Mouse (Mus musculus) midbrain, embryonic 13.5 days (tissue): ENCODE results near the gene Fxn. TPM values are rescaled to one million over a fixed set of nuclear protein-coding genes. Genes with fewer than 3 reads are reported as not detected.
A peak's percentile ranks its signal among the peaks of the same experiment; 100 is the strongest.

Experiments
- ATAC-seq: fragments of 200-750 bp; cut with Nextera tagmentation; 2 replicates; pipeline ENCODE4 v1.8.0; 2017; ENCODE audit warnings: mild to moderate bottlenecking, moderate TSS enrichment, moderate library complexity
- H3K27ac ChIP-seq: fragments of 300-500 bp; sonication (generic); 2 replicates; pipeline ENCODE4 v1.5.1; 2015; ENCODE audit warnings: inconsistent platforms, mild to moderate bottlenecking, moderate library complexity
- H3K27me3 ChIP-seq: fragments of 300-500 bp; sonication (generic); 2 replicates; pipeline ENCODE4 v1.6.1; 2015; ENCODE audit warnings: mild to moderate bottlenecking, inconsistent platforms
- H3K36me3 ChIP-seq: fragments of 300-500 bp; sonication (generic); 2 replicates; pipeline ENCODE4 v1.6.1; 2015; ENCODE audit warnings: mild to moderate bottlenecking, inconsistent platforms
- H3K4me1 ChIP-seq: fragments of 300-500 bp; sonication (generic); replicated peaks from 2 replicates; pipeline ENCODE4 v1.6.1; 2015; ENCODE audit warnings: inconsistent platforms
- H3K4me2 ChIP-seq: fragments of 300-500 bp; sonication (generic); replicated peaks from 2 replicates; pipeline ENCODE4 v1.6.1; 2015; ENCODE audit warnings: moderate library complexity, mild to moderate bottlenecking, inconsistent platforms
- H3K4me3 ChIP-seq: fragments of 300-500 bp; sonication (generic); replicated peaks from 2 replicates; pipeline ENCODE4 v1.5.1; 2015; ENCODE audit warnings: mild to moderate bottlenecking, inconsistent platforms
- H3K9ac ChIP-seq: fragments of 300-500 bp; sonication (generic); replicated peaks from 2 replicates; pipeline ENCODE4 v1.6.1; 2015; ENCODE audit warnings: mild to moderate bottlenecking, inconsistent platforms
- H3K9me3 ChIP-seq: fragments of 300-500 bp; sonication (generic); 2 replicates; pipeline ENCODE4 v1.6.1; 2016; ENCODE audit warnings: mild to moderate bottlenecking, inconsistent platforms
- WGBS: fragments of 180-500 bp; shearing (Covaris S2); methylation state at CpG from one replicate; pipeline ENCODE4 v1.1.7; 2015; 5-methylcytosine and 5-hydroxymethylcytosine counted together
- polyA plus RNA-seq: library from polyadenylated mRNA; unstranded; fragments of >200 nt; fragmentation: Nextera tagmentation; extraction: Ambion mirVana; gene quantifications from 2 replicates; pipeline ENCODE4 v1.2.1, GENCODE M21; 2015

Fxn gene
- polyA plus RNA-seq, 1 experiment from 2014 or later: 40.1 TPM

GRCm38 (mm10) chr19:24315234-24315633 lies 34.8 kb upstream of the Fxn start:
- Histone ChIP-seq H3K4me3 (no peak overlapping the region), H3K27me3 (peaks cover 13% of the 10 kb centered on the region; the same call in 1 of the 2 replicates), H3K4me1 (peaks cover 23% of the 10 kb centered on the region), H3K9ac (no peak overlapping the region), H3K4me2 (no peak overlapping the region), H3K27ac (no peak overlapping the region), H3K36me3 (no peaks in the 10 kb centered on the region), H3K9me3 (no peaks in the 10 kb centered on the region)
- no peak for ATAC-seq
- WGBS: 89% methylated on average over 4 of the region's 4 CpGs

DNA sequence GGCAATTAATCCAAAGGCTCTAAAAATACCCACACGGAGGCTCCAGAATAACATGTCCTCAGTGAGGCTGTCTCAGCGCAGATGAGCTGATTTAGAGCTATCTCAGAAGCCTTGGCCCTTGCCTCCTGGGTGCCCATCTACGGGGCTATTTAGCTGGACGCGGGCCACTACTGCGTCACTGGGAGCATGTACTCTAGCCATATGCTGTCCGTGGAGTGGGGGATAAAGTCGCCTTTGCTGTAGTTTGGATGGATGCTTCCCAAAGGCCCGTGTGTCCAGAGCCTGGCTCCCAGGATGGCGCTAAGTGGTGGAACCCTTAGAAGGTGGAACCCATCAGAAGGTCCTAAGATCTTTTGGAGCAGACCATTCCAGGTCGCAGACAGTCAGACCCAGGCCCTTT lies 34.3 kb upstream of the Fxn start:
- Histone ChIP-seq H3K9me3 (no peaks in the 10 kb centered on the region), H3K9ac (no peak overlapping the region), H3K4me1 (peaks cover 23% of the 10 kb centered on the region), H3K36me3 (no peaks in the 10 kb centered on the region), H3K4me2 (no peak overlapping the region), H3K4me3 (no peak overlapping the region), H3K27me3 (peaks cover 13% of the 10 kb centered on the region; the same call in 1 of the 2 replicates), H3K27ac (no peak overlapping the region)
- 95% methylated on average over 11 of the region's 11 CpGs for WGBS
- no peak for ATAC-seq

GRCm38 (mm10) chr19:24312556-24313342 lies 32.3 kb upstream of the Fxn start:
- H3K4me3 ChIP-seq: no peak overlapping the region
- 0 out of 2 replicates have a peak overlapping the region, but pooled peaks have one; percentile 4 for H3K27ac ChIP-seq
- no peaks in the 10 kb centered on the region for H3K9me3 ChIP-seq
- ATAC-seq: peak; percentile 81
- H3K4me2 ChIP-seq: no peak overlapping the region
- peaks cover 13% of the 10 kb centered on the region; the same call in 1 of the 2 replicates for H3K27me3 ChIP-seq
- 21% methylated on average over 12 of the region's 12 CpGs for WGBS
- no peak overlapping the region for H3K9ac ChIP-seq
- H3K4me1 ChIP-seq: peaks cover 30% of the 10 kb centered on the region
- no peaks in the 10 kb centered on the region for H3K36me3 ChIP-seq

DNA sequence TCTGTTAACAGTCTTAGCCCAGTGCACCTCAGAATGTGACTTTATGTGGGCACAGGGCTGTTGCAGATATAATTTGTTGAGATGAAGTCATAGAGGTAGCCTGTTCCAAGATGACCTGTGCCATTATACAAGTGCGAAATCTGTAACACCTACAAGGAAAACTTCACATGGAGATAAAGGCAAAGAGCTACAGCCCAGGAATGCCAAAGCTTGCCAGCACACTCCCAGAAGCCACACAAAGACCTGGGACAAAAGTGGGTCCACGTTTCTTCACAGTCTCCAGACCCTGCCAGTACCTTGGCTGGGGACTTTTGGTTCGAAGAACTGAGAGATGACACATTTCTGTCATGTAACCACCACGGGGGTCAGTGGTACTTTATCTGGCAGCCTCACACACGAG lies 31.6 kb upstream of the Fxn start:
- Histone ChIP-seq H3K9me3 (no peaks in the 10 kb centered on the region), H3K36me3 (no peaks in the 10 kb centered on the region), H3K4me3 (no peak overlapping the region), H3K4me2 (no peak overlapping the region), H3K9ac (no peak overlapping the region), H3K27ac (no peak overlapping the region), H3K4me1 (peaks cover 31% of the 10 kb centered on the region), H3K27me3 (peaks cover 13% of the 10 kb centered on the region; the same call in 1 of the 2 replicates)
- ATAC-seq: no peak
- whole genome bisulfite sequencing: 88% methylated on average over 5 of the region's 5 CpGs

GRCm38 (mm10) chr19:24308305-24308705 lies 27.9 kb upstream of the Fxn start:
- H3K27me3 ChIP-seq: peaks cover 19% of the 10 kb centered on the region; the same call in 1 of the 2 replicates
- 4% methylated on average over 5 of the region's 5 CpGs for WGBS
- peak overlapping the region; percentile 41; the same call in 1 of the 2 replicates for H3K27ac ChIP-seq
- no peaks in the 10 kb centered on the region for H3K36me3 ChIP-seq
- no peak overlapping the region for H3K4me2 ChIP-seq
- H3K4me3 ChIP-seq: no peak overlapping the region
- ATAC-seq: peak; percentile 58; the same call in 1 of the 2 replicates
- H3K9ac ChIP-seq: no peak overlapping the region
- peaks cover 18% of the 10 kb centered on the region for H3K4me1 ChIP-seq
- no peaks in the 10 kb centered on the region for H3K9me3 ChIP-seq

- WGBS: 69% methylated on average over 13 of the region's 13 CpGs
- Histone ChIP-seq H3K9ac (no peak overlapping the region), H3K4me2 (no peak overlapping the region), H3K27ac (no peak overlapping the region), H3K36me3 (no peaks in the 10 kb centered on the region), H3K4me1 (peaks cover 12% of the 10 kb centered on the region), H3K4me3 (no peak overlapping the region), H3K27me3 (peaks cover 21% of the 10 kb centered on the region; the same call in 1 of the 2 replicates), H3K9me3 (no peaks in the 10 kb centered on the region)
- no peak for ATAC-seq
These were observed 27.1 kb upstream of the Fxn start for GRCm38 (mm10) chr19:24307271-24308221.

DNA sequence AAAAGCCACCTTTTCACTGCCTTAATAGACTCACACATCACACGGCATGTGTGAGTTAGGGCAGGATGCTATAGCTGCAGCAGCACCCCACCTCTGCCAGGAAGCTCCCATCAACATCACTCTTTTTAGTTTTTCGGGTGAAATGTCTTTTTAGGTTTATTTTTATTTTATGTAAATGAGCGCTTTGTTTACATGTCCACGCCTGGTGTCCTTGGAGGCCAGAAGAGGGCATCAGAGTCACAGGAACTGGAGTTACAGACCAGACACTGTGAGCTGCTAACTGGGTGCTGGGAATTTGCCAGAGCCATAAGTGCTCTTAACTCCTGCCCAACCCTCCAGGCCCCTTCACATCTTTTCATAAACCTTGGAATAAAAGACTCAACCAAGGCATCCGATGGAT lies 25.9 kb upstream of the Fxn start:
- ATAC-seq: no peak
- peaks cover 23% of the 10 kb centered on the region for H3K4me1 ChIP-seq
- peaks cover 15% of the 10 kb centered on the region; the same call in 1 of the 2 replicates for H3K27me3 ChIP-seq
- 95% methylated on average over 5 of the region's 5 CpGs for whole genome bisulfite sequencing
- no peaks in the 10 kb centered on the region for H3K36me3 ChIP-seq
- H3K4me2 ChIP-seq: no peak overlapping the region
- no peak overlapping the region for H3K4me3 ChIP-seq
- H3K27ac ChIP-seq: no peak overlapping the region
- H3K9me3 ChIP-seq: no peaks in the 10 kb centered on the region
- no peak overlapping the region for H3K9ac ChIP-seq

DNA sequence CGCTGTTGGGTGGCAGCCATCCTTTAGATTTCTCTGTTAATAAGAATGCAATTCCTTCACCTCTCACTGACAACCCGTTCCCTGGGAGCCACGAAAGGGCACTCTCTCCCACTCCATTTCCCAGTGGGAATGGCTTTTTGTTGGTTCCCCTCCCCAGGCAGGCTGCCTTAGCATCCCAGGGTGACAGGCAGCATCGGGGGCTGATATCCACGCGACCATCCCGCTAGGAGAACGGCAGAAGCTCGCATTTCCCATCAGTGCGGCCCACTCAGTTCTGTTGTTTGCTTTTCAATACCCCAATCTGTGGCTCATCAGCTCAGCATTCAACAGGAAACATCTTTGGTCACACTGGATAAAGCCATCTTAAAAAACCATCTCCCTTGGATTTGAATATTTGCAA lies 21.8 kb upstream of the Fxn start:
- Histone ChIP-seq H3K4me1 (peaks cover 15% of the 10 kb centered on the region), H3K27ac (no peak overlapping the region), H3K4me3 (no peak overlapping the region), H3K4me2 (no peak overlapping the region), H3K9ac (no peak overlapping the region), H3K36me3 (no peaks in the 10 kb centered on the region), H3K9me3 (no peaks in the 10 kb centered on the region), H3K27me3 (peaks cover 12% of the 10 kb centered on the region; the same call in 1 of the 2 replicates)
- WGBS: 16% methylated on average over 10 of the region's 10 CpGs
- no peak for ATAC-seq

GRCm38 (mm10) chr19:24301768-24302148 lies 21.4 kb upstream of the Fxn start:
- Histone ChIP-seq H3K4me3 (no peak overlapping the region), H3K36me3 (no peaks in the 10 kb centered on the region), H3K9ac (no peak overlapping the region), H3K4me1 (peaks cover 15% of the 10 kb centered on the region), H3K4me2 (no peak overlapping the region), H3K27me3 (peaks cover 12% of the 10 kb centered on the region; the same call in 1 of the 2 replicates), H3K27ac (no peak overlapping the region), H3K9me3 (no peaks in the 10 kb centered on the region)
- WGBS: 8% methylated on average over 5 of the region's 5 CpGs
- peak; percentile 43; the same call in 1 of the 2 replicates for ATAC-seq

- ATAC-seq: peak; percentile 92
- Histone ChIP-seq H3K4me1 (peaks cover 15% of the 10 kb centered on the region), H3K9ac (no peak overlapping the region), H3K4me2 (peak overlapping the region; percentile 50), H3K4me3 (peak overlapping the region; percentile 29), H3K36me3 (no peaks in the 10 kb centered on the region), H3K9me3 (no peaks in the 10 kb centered on the region), H3K27ac (no peak overlapping the region), H3K27me3 (peaks cover 12% of the 10 kb centered on the region; the same call in 1 of the 2 replicates)
- WGBS: 2% methylated on average over 9 of the region's 9 CpGs
These were observed 20.8 kb upstream of the Fxn start for GRCm38 (mm10) chr19:24300994-24301767.

DNA sequence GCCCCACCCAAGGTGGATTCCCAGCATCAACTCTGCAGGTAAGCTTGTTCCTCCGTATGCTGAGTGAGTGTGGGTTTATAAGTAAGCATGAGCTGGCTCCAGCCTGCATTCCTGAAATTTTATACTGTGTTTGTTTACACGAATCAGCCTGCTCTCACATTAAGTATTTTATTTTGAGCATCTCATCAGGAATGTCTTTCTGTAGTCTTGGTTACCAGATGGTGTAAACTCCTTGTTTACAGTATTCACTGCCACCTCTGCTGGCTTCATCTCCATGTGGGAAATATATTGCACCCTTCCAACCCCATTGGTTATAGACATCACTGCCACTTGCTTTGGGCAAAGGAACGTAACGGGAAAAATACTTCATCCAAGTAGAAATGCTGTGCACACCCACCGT lies 13.1 kb upstream of the Fxn start:
- H3K27me3 ChIP-seq: no peaks in the 10 kb centered on the region

More for the DNA sequence above, 13.1 kb upstream of the Fxn start:
- no peaks in the 10 kb centered on the region for H3K36me3 ChIP-seq
- no peaks in the 10 kb centered on the region for H3K4me1 ChIP-seq
- ATAC-seq: no peak
- WGBS: 83% methylated on average over 5 of the region's 5 CpGs
- no peak overlapping the region for H3K4me2 ChIP-seq
- no peak overlapping the region for H3K4me3 ChIP-seq
- no peak overlapping the region for H3K27ac ChIP-seq
- H3K9me3 ChIP-seq: no peaks in the 10 kb centered on the region
- H3K9ac ChIP-seq: no peak overlapping the region
